Mouse (Mus musculus) stomach, embryonic 16.5 days (tissue): Measurements from ENCODE around the gene Map3k5. TPM values are rescaled to one million over a fixed set of nuclear protein-coding genes. Genes with fewer than 3 reads are reported as not detected.

Experiments
- ATAC-seq: fragments of 200-750 bp; cut with Nextera tagmentation; 2 replicates; pipeline ENCODE4 v1.8.0; 2017; ENCODE audit warnings: moderate number of reproducible peaks, moderate TSS enrichment; ENCODE audit not compliant: insufficient read depth, low FRiP score
- H3K27ac ChIP-seq: fragments of 300-500 bp; sonication (generic); 2 replicates; pipeline ENCODE4 v1.5.1; 2014; ENCODE audit warnings: low read length
- H3K27me3 ChIP-seq: fragments of 300-500 bp; sonication (generic); 2 replicates; pipeline ENCODE4 v1.6.1; 2014; ENCODE audit warnings: low read length, control low read depth, mixed read lengths; ENCODE audit not compliant: control insufficient read depth, insufficient read depth
- H3K36me3 ChIP-seq: fragments of 300-500 bp; sonication (generic); 2 replicates; pipeline ENCODE4 v1.6.1; 2014; ENCODE audit warnings: low read length; ENCODE audit not compliant: control insufficient read depth, insufficient read depth
- H3K4me1 ChIP-seq: fragments of 300-500 bp; sonication (generic); 2 replicates; pipeline ENCODE4 v1.6.1; 2014; ENCODE audit warnings: low read length, control low read depth, mixed read lengths; ENCODE audit not compliant: control insufficient read depth, insufficient read depth
- H3K4me2 ChIP-seq: fragments of 300-500 bp; sonication (generic); 2 replicates; pipeline ENCODE4 v1.6.1; 2014; ENCODE audit warnings: low read depth, low read length, mixed read lengths
- H3K4me3 ChIP-seq: fragments of 300-500 bp; sonication (generic); replicated peaks from 2 replicates; pipeline ENCODE4 v1.5.1; 2014; ENCODE audit warnings: mild to moderate bottlenecking, low read length
- H3K9ac ChIP-seq: fragments of 300-500 bp; sonication (generic); 2 replicates; pipeline ENCODE4 v1.6.1; 2014; ENCODE audit warnings: low read length
- H3K9me3 ChIP-seq: fragments of 300-500 bp; sonication (generic); replicated peaks from 2 replicates; pipeline ENCODE4 v1.6.1; 2016; ENCODE audit warnings: low read length, control low read depth; ENCODE audit not compliant: control insufficient read depth
- WGBS: fragments of 180-500 bp; shearing (Covaris S2); extraction: QIAGEN DNeasy Blood & Tissue Kit; methylation state at CpG from one replicate; pipeline ENCODE4 v1.1.7; 2014; 5-methylcytosine and 5-hydroxymethylcytosine counted together
- polyA plus RNA-seq: library from polyadenylated mRNA; unstranded; fragments of >200 nt; fragmentation: Nextera tagmentation; extraction: Ambion mirVana; gene quantifications from 2 replicates; pipeline ENCODE4 v1.2.1, GENCODE M21; 2015

Gene Map3k5
- polyA plus RNA-seq, 1 experiment from 2014 or later = 2.7 TPM

DNA sequence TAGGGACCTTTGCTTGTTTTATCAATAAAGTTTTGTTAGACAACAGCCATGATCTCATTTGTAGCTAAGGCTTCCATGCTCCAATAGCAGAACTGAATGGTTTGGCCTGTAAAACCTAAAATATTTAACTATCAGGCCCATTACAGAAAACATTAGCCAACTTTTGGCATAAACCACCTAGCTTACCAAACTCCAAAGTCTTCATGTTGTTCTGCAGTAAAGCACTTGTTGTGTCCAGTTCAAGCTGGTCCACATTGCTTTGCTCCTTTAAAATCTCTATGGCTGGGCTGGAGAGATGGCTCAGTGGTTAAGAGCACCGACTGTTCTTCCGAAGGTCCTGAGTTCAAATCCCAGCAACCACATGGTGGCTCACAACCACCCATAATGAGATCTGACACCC lies 144.1 kb downstream of the Map3k5 start:
- no peak overlapping the region for H3K4me3 ChIP-seq
- no peak overlapping the region for H3K4me2 ChIP-seq
- no peak overlapping the region for H3K9ac ChIP-seq
- no peaks in the 10 kb centered on the region for H3K27me3 ChIP-seq
- H3K9me3 ChIP-seq = no peaks in the 10 kb centered on the region
- H3K4me1 ChIP-seq = no peaks in the 10 kb centered on the region
- no peaks in the 10 kb centered on the region for H3K36me3 ChIP-seq
- peak overlapping the region; percentile 46; the same call in 1 of the 2 replicates for H3K27ac ChIP-seq
- 94% methylated on average over 2 of the region's 2 CpGs for WGBS
- ATAC-seq = no peak

DNA sequence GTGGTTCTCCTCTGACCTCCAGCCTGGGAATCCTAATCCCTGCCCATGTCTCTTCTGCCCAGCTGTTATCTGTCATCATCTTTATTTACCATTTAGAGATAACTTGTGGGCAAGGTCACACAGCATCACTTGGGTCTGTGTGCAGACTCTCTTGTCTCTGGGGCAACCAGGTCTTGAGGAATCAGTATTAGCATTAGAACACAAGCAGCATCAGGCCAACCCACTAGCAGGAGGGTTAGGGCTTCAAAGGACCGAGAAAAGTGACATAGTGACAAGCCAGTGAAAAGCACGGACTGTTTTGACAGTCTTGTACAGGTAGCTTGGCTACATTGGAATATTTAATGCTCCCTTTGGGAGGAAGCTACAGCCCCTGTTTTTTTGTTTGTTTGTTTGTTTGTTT lies 153.6 kb downstream of the Map3k5 start:
- Histone ChIP-seq H3K4me2 (no peak overlapping the region), H3K36me3 (no peaks in the 10 kb centered on the region), H3K9ac (no peak overlapping the region), H3K4me1 (no peaks in the 10 kb centered on the region), H3K9me3 (no peaks in the 10 kb centered on the region), H3K4me3 (no peak overlapping the region), H3K27me3 (no peaks in the 10 kb centered on the region), H3K27ac (no peak overlapping the region)
- WGBS = 67% methylated on average over 2 of the region's 2 CpGs
- ATAC-seq = no peak

DNA sequence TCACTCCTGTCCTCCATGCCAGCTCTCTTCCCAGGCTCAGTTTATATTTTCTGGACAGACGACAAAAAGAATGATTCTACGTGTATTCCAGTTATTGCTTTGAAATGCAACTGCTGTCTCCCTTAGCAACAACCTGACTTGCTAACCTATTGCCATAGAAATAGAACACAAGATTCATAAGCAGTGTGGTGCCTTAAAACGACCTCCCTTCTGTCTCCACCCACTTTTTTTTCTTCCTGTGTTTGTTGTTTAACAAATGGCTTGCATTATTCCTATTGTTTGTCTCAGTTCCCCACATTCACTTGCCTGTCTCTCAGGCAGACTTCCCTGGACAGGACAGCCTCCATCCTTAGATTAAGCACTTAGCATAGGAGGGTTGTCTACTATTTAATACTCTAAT lies 154.8 kb downstream of the Map3k5 start:
- WGBS = 45% methylated on average over 3 of the region's 3 CpGs
- no peak overlapping the region for H3K4me3 ChIP-seq
- H3K27me3 ChIP-seq = no peaks in the 10 kb centered on the region
- no peak overlapping the region for H3K27ac ChIP-seq
- no peak overlapping the region for H3K9ac ChIP-seq
- no peak for ATAC-seq
- no peaks in the 10 kb centered on the region for H3K36me3 ChIP-seq
- H3K4me2 ChIP-seq = no peak overlapping the region
- no peaks in the 10 kb centered on the region for H3K4me1 ChIP-seq
- H3K9me3 ChIP-seq = no peaks in the 10 kb centered on the region

DNA sequence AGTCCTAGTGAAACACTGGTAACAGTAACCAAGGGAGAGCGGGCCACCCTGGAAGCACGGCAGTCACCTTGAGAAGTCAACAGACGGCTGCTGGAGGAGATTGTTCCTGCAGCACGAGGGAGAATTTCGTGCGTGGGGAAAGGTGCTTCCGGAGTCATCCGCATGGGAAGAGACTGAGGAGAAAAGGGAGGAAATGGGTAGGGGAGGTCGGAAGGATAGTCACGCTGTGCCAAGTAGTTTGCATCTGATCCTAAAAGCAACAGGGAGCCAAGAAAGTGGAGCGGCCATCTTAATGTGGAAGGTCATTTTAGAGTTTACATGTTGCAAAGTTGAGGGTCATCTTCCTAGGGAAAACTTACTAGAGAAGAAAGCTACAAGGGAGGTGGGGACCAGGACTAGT lies 155.9 kb downstream of the Map3k5 start:
- no peaks in the 10 kb centered on the region for H3K36me3 ChIP-seq
- no peak overlapping the region for H3K9ac ChIP-seq
- no peak overlapping the region for H3K27ac ChIP-seq
- no peak overlapping the region for H3K4me3 ChIP-seq
- H3K4me2 ChIP-seq = no peak overlapping the region
- H3K4me1 ChIP-seq = no peaks in the 10 kb centered on the region
- no peaks in the 10 kb centered on the region for H3K27me3 ChIP-seq
- WGBS = 93% methylated on average over 11 of the region's 11 CpGs
- ATAC-seq = no peak
- H3K9me3 ChIP-seq = no peaks in the 10 kb centered on the region

GRCm38 (mm10) chr10:20091416-20091815 lies 157.1 kb downstream of the Map3k5 start:
- H3K36me3 ChIP-seq = no peaks in the 10 kb centered on the region
- no peak overlapping the region for H3K9ac ChIP-seq
- ATAC-seq = no peak
- no peak overlapping the region for H3K27ac ChIP-seq
- WGBS = 93% methylated on average over 2 of the region's 2 CpGs
- H3K9me3 ChIP-seq = no peaks in the 10 kb centered on the region
- H3K27me3 ChIP-seq = no peaks in the 10 kb centered on the region
- H3K4me1 ChIP-seq = no peaks in the 10 kb centered on the region
- no peak overlapping the region for H3K4me3 ChIP-seq
- no peak overlapping the region for H3K4me2 ChIP-seq

DNA sequence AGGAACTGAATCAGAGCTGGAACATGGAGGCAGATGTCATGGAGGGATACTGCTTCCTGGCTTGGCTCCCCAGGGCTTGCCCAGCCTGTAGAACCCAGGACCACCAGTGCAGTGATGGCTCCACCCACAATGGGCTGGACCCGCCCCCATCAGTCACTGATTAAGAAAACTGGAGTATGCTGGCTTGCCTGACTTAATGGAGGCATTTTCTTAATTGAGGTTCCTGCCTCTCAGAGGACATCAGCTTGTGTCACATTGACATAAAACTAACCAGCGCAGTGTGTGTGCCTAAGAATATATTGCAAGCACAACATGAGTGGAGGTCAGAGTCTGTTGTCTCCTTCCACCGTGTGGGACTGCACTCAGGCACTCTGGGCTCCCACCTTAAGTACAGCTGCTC lies 158.1 kb downstream of the Map3k5 start:
- 86% methylated on average over 3 of the region's 3 CpGs for WGBS
- ATAC-seq = no peak
- no peak overlapping the region for H3K27ac ChIP-seq
- H3K4me1 ChIP-seq = no peaks in the 10 kb centered on the region
- H3K4me3 ChIP-seq = no peak overlapping the region
- H3K36me3 ChIP-seq = no peaks in the 10 kb centered on the region
- H3K27me3 ChIP-seq = no peaks in the 10 kb centered on the region
- H3K4me2 ChIP-seq = no peak overlapping the region
- H3K9me3 ChIP-seq = no peaks in the 10 kb centered on the region
- no peak overlapping the region for H3K9ac ChIP-seq

DNA sequence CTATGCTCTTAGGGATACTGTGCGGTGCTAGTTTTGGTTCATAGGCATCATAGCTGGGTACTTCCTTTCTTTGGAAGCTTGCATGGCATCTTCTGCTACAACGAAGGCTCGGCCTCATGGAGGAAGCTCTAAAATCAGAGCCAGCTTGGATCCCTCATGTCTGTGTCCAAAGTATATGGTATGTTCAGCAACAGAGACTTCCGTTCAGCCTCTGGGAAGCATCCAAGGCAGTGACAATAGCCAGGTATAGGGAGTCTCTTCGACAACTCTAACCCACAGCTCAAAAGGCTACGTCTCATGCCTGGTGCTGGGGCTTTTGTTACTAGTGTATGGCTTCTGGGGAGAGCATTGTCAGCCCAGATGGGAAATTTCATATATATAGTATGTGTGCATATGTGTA lies 167.2 kb downstream of the Map3k5 start:
- WGBS = 86% methylated on average over 6 of the region's 6 CpGs
- Histone ChIP-seq H3K27me3 (no peaks in the 10 kb centered on the region), H3K4me3 (no peak overlapping the region), H3K9me3 (no peaks in the 10 kb centered on the region), H3K36me3 (no peaks in the 10 kb centered on the region), H3K4me1 (peaks cover 8% of the 10 kb centered on the region; the same call in 1 of the 2 replicates), H3K4me2 (no peak overlapping the region), H3K9ac (no peak overlapping the region), H3K27ac (no peak overlapping the region)
- ATAC-seq = no peak

DNA sequence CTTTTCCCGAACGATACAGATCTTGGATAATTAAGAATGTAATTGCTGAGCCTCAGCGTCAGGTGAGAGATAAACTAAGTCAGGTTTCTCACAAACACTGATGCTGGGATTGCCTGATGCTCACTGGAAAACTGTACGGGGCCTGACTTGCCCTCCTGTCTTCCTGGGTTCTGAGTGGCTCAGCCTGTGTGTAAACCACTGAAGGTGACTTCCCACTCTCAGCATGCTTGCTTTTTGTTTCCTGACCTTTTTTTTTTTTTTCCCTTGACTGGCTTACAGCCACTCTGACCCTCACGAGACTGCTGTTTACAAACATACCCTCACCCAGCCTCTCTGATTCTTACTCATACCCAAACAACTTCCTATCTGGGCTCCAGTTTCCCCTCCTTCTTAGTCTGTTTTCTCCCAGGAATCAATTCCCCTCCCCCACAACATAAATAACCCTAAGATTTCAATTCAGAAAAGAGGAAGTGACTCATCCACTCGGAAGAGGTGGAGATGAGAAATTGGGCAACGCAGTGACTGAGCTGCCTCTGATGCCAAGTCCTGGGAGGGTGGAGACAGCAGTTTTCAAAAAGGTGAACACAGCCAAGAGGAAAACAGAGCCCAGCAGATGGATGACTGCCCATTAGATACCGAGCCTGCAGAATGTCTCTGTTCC lies 170.1 kb downstream of the Map3k5 start:
- WGBS = 49% methylated on average over 8 of the region's 8 CpGs
- H3K4me1 ChIP-seq = peaks cover 8% of the 10 kb centered on the region; the same call in 1 of the 2 replicates
- no peak overlapping the region for H3K9ac ChIP-seq
- no peak; the same call in 1 of the 2 replicates for ATAC-seq
- no peaks in the 10 kb centered on the region for H3K36me3 ChIP-seq
- H3K27ac ChIP-seq = peak overlapping the region; percentile 42; the same call in 1 of the 2 replicates
- H3K4me2 ChIP-seq = no peak overlapping the region
- no peaks in the 10 kb centered on the region for H3K9me3 ChIP-seq
- no peaks in the 10 kb centered on the region for H3K27me3 ChIP-seq
- no peak overlapping the region for H3K4me3 ChIP-seq

DNA sequence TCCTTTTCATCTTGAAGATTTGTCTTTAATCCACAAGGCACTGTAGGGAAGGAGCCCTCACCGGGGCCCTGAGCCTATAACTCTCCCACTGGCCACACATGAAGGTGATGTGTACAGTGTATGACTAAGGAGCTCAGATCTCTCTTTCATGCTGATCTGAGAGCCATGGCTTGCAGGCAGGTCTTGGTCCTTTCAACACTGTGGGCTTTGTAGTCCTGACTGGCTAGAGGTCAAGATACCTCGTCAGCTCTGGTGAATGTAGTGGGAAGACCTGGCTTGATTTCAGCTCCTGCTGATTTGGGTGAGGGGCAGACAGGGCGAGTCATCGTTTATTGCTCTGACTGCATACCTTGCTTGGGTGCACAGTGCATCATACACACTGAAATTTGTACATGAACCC lies 171.3 kb downstream of the Map3k5 start:
- Histone ChIP-seq H3K4me3 (no peak overlapping the region), H3K27me3 (no peaks in the 10 kb centered on the region), H3K27ac (no peak overlapping the region), H3K9me3 (no peaks in the 10 kb centered on the region), H3K4me1 (peaks cover 8% of the 10 kb centered on the region; the same call in 1 of the 2 replicates), H3K4me2 (no peak overlapping the region), H3K36me3 (no peaks in the 10 kb centered on the region), H3K9ac (no peak overlapping the region)
- WGBS = 75% methylated on average over 4 of the region's 4 CpGs
- no peak for ATAC-seq
